Mouse (Mus musculus): ENCODE measurements around the gene Tlr13. TPM values are rescaled to one million over a fixed set of nuclear protein-coding genes. Genes with fewer than 3 reads are reported as not detected.

Gene Tlr13
- polyA plus RNA-seq (2014; fragmentation: Illumina TruSeq; extraction: RNeasy Lipid Tissue Mini Kit (QIAGEN cat#74804); ENCODE audit: low read depth, low replicate concordance): 7.8 TPM

GRCm38 (mm10) chrX:106142936-106143335, at the start of gene Tlr13:
Gene Tlr13, plus strand, starts transcription at chrX:106143204.

GRCm38 (mm10) chrX:106186713-106187649, 44.0 kb downstream of the Tlr13 start, which contains the start of gene Pgk1:
Gene Pgk1, plus strand, starts transcription at chrX:106187100.

Other genes starting within 250 kb of the Tlr13 start
- 210 TPM for gene Atrx, start 213.8 kb upstream of the Tlr13 start, polyA plus RNA-seq (2014; fragmentation: Illumina TruSeq; extraction: RNeasy Lipid Tissue Mini Kit (QIAGEN cat#74804); ENCODE audit: low read depth, low replicate concordance)
- gene Magt1, start 131.3 kb upstream of the Tlr13 start, polyA plus RNA-seq (2014; fragmentation: Illumina TruSeq; extraction: RNeasy Lipid Tissue Mini Kit (QIAGEN cat#74804); ENCODE audit: low read depth, low replicate concordance): 151 TPM
- gene Cox7b, start 127.5 kb upstream of the Tlr13 start, polyA plus RNA-seq (2014; fragmentation: Illumina TruSeq; extraction: RNeasy Lipid Tissue Mini Kit (QIAGEN cat#74804); ENCODE audit: low read depth, low replicate concordance): 1,901 TPM
- gene Atp7a, start 115.9 kb upstream of the Tlr13 start, polyA plus RNA-seq (2014; fragmentation: Illumina TruSeq; extraction: RNeasy Lipid Tissue Mini Kit (QIAGEN cat#74804); ENCODE audit: low read depth, low replicate concordance): 62.9 TPM
- 215 TPM for gene Pgk1, start 43.9 kb downstream of the Tlr13 start, polyA plus RNA-seq (2014; fragmentation: Illumina TruSeq; extraction: RNeasy Lipid Tissue Mini Kit (QIAGEN cat#74804); ENCODE audit: low read depth, low replicate concordance)
- 35.6 TPM for gene Taf9b, start 78.0 kb downstream of the Tlr13 start, polyA plus RNA-seq (2014; fragmentation: Illumina TruSeq; extraction: RNeasy Lipid Tissue Mini Kit (QIAGEN cat#74804); ENCODE audit: low read depth, low replicate concordance)
- gene Fnd3c2, start 112.2 kb downstream of the Tlr13 start, polyA plus RNA-seq (2014; fragmentation: Illumina TruSeq; extraction: RNeasy Lipid Tissue Mini Kit (QIAGEN cat#74804); ENCODE audit: low read depth, low replicate concordance): not detected